Mouse (Mus musculus): ENCODE measurements at regions not wholly inside any gene's neighbourhood (a gene's known extent, or its start where the extent isn't known, plus 50 kb on each side); places are given as distances from the start of the nearest gene placed in this dataset.

DNA sequence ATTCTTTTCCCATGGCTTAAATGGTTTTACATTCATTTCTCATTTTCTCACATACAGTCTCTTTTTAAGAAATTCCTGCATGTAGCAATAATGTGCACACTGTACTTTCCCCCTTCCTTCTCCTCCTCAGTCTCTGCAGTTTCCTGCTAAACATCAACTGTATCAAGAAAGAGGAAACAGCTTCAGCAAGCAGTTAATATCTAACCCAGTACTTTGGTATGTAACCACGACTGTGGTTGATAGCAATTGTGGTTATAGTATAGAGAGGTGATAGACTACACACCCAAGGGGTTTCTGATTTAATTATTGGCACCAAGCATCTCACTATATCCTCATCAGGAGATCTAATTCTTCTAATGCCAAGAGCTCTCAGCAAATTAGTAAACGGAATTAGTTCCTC is 52.8 kb upstream of the Eci2 start:
- Histone ChIP-seq H3K27ac (no peak overlapping the region), H3K36me3 (no peaks in the 10 kb centered on the region), H3K27me3 (no peaks in the 10 kb centered on the region), H3K9ac (no peak overlapping the region), H3K4me2 (no peak overlapping the region), H3K9me3 (no peaks in the 10 kb centered on the region), H3K4me1 (no peaks in the 10 kb centered on the region), H3K4me3 (no peak overlapping the region)
- no peak for ATAC-seq (ENCODE audit: insufficient number of reproducible peaks, low FRiP score, low TSS enrichment, low read depth)
- 64% methylated on average over 2 of the region's 2 CpGs for WGBS

DNA sequence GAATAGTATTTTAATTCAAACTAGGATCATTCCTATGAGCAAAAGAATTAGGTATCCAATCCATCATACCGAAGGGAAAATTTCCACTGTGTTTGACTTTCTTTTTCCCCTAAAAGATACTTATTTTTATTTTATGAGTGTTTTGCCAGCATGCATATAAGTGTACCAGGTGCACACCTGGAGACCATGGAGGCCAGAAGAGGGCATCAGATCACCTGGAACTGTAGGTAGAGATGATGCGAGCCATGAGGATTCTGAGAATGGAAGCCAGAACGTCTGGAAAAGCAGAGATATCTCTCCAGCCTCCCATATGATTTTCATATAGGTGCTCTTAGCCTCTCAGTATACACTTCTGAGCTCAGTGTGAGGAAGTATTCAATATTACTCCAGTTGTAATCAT is 58.5 kb upstream of the Eci2 start:
- Histone ChIP-seq H3K4me1 (no peaks in the 10 kb centered on the region), H3K4me3 (no peak overlapping the region), H3K36me3 (no peaks in the 10 kb centered on the region), H3K27ac (no peak overlapping the region), H3K9me3 (no peaks in the 10 kb centered on the region), H3K4me2 (no peak overlapping the region), H3K9ac (no peak overlapping the region), H3K27me3 (no peaks in the 10 kb centered on the region)
- ATAC-seq (ENCODE audit: insufficient number of reproducible peaks, low FRiP score, low TSS enrichment, low read depth): no peak
- 65% methylated on average over 3 of the region's 3 CpGs for WGBS

- Histone ChIP-seq H3K36me3 (no peaks in the 10 kb centered on the region), H3K9me3 (no peaks in the 10 kb centered on the region), H3K9ac (no peak overlapping the region), H3K27ac (no peak overlapping the region), H3K4me1 (no peaks in the 10 kb centered on the region), H3K4me3 (no peak overlapping the region), H3K27me3 (no peaks in the 10 kb centered on the region), H3K4me2 (no peak overlapping the region)
- 61% methylated on average over 6 of the region's 6 CpGs for WGBS
- peak; percentile 75; the same call in 1 of the 2 replicates for ATAC-seq (ENCODE audit: insufficient number of reproducible peaks, low FRiP score, low TSS enrichment, low read depth)
Observed at GRCm38 (mm10) chr13:35087246-35088040, 60.5 kb upstream of the Eci2 start.

DNA sequence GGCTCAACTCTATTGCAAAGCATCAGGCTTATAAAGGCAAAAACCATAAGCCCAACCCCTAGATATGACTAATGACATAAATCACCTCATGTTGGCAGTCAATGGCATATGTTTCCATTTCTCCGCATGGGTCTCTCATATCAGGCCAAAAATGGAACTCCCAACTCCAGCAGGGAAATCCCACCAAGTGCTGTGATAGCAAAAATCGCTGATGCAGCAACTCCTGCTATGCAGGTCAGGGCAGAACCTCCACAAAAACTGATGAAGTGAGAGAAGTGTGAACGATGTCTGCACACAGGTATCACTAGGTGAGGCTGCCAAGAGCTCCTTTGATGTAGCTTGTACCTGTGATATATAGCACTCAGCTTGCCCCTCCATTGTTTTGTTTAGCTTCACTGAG is 64.3 kb upstream of the Eci2 start:
- H3K4me1 ChIP-seq: no peaks in the 10 kb centered on the region
- no peak overlapping the region for H3K9ac ChIP-seq
- no peaks in the 10 kb centered on the region for H3K27me3 ChIP-seq
- no peak overlapping the region for H3K4me2 ChIP-seq
- WGBS: 80% methylated on average over 3 of the region's 3 CpGs
- no peaks in the 10 kb centered on the region for H3K9me3 ChIP-seq
- no peaks in the 10 kb centered on the region for H3K36me3 ChIP-seq
- ATAC-seq (ENCODE audit: insufficient number of reproducible peaks, low FRiP score, low TSS enrichment, low read depth): no peak
- H3K4me3 ChIP-seq: no peak overlapping the region
- H3K27ac ChIP-seq: no peak overlapping the region

DNA sequence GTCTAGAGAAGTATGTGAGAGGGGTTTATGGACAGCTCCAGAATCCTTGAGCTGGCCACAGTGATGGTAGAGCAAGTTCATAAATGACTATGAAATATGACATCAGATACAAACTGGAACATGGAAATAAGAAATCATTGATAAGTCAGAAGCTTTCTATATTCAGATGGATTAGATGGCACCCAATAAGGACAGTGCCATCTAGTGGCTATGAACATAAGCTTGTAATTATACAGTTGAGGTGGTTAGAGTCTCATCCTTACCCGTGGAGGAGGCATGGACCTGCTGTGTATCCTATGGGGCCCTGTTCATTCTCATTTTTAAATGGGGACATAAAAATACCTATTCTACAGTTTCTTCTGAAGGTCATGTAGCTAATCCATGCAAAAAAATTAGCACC is 92.9 kb upstream of the Eci2 start:
- H3K9ac ChIP-seq: no peak overlapping the region
- no peaks in the 10 kb centered on the region for H3K36me3 ChIP-seq
- H3K27me3 ChIP-seq: no peaks in the 10 kb centered on the region
- no peak overlapping the region for H3K27ac ChIP-seq
- 34% methylated on average over 1 of the region's 1 CpGs for WGBS
- no peaks in the 10 kb centered on the region for H3K9me3 ChIP-seq
- no peak overlapping the region for H3K4me2 ChIP-seq
- ATAC-seq (ENCODE audit: insufficient number of reproducible peaks, low FRiP score, low TSS enrichment, low read depth): no peak
- no peaks in the 10 kb centered on the region for H3K4me1 ChIP-seq
- H3K4me3 ChIP-seq: no peak overlapping the region

- Histone ChIP-seq H3K9me3 (no peaks in the 10 kb centered on the region), H3K36me3 (no peaks in the 10 kb centered on the region), H3K27ac (no peak overlapping the region), H3K4me2 (no peak overlapping the region), H3K9ac (no peak overlapping the region), H3K4me3 (no peak overlapping the region), H3K27me3 (no peaks in the 10 kb centered on the region), H3K4me1 (no peaks in the 10 kb centered on the region)
- no peak for ATAC-seq (ENCODE audit: insufficient number of reproducible peaks, low FRiP score, low TSS enrichment, low read depth)
- WGBS: 46% methylated on average over 2 of the region's 2 CpGs
Observed at GRCm38 (mm10) chr13:35129475-35129874, 102.6 kb upstream of the Eci2 start.

DNA sequence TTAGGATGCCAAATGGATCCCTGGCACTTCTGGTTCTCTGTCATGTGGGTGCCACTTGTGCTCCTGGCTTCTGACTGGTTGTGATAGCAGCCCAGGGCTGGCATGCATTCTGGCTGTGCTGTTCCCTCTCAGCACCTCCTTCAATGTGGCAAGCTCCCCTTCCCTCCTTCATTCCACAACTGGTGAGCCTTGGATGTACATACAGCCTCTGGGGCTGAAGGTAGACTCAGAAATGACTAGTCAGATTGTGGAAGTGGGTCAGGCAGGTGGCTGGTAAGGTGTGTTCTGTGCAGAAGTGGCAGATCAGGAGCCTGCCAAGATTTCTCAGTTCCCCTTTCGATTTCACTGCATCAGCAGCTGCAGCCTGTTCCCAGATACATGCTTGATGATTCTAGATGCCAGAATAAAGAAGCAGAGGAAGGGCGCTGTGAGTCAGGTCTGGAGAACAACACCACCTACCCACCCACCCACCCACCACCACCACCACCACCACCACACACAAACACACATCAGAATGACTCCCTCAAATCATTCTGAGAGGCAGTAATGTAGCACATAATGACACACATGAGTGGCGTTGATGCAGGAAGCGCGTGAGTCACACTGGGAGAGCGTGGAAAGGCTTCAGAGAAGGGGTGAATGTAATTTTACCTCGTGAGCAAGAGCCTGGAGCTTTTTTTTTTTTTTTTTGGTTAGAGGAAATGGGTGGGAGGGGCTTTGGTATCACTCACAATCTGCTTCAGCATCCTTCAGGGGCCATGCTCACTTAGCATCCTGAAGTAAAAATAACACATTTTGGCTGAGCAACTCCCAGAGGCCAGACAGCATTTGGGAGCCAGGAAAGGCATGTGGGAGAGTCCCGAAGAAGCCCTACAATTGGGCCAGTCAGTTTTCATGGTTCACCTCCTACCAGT is 104.6 kb upstream of the Eci2 start:
- WGBS: 65% methylated on average over 8 of the region's 8 CpGs
- H3K4me1 ChIP-seq: no peaks in the 10 kb centered on the region
- H3K4me2 ChIP-seq: no peak overlapping the region
- no peak overlapping the region for H3K4me3 ChIP-seq
- no peaks in the 10 kb centered on the region for H3K9me3 ChIP-seq
- no peak overlapping the region for H3K9ac ChIP-seq
- no peaks in the 10 kb centered on the region for H3K27me3 ChIP-seq
- no peak overlapping the region for H3K27ac ChIP-seq
- ATAC-seq (ENCODE audit: insufficient number of reproducible peaks, low FRiP score, low TSS enrichment, low read depth): no peak
- H3K36me3 ChIP-seq: no peaks in the 10 kb centered on the region

GRCm38 (mm10) chr13:35151629-35152028 is 124.7 kb upstream of the Eci2 start:
- Histone ChIP-seq H3K9ac (no peak overlapping the region), H3K4me3 (no peak overlapping the region), H3K4me2 (no peak overlapping the region), H3K36me3 (no peaks in the 10 kb centered on the region), H3K27me3 (no peaks in the 10 kb centered on the region), H3K27ac (no peak overlapping the region), H3K9me3 (no peaks in the 10 kb centered on the region), H3K4me1 (no peaks in the 10 kb centered on the region)
- 86% methylated on average over 1 of the region's 1 CpGs for WGBS
- no peak for ATAC-seq (ENCODE audit: insufficient number of reproducible peaks, low FRiP score, low TSS enrichment, low read depth)

GRCm38 (mm10) chr13:35159456-35159855 is 132.6 kb upstream of the Eci2 start:
- Histone ChIP-seq H3K9me3 (no peaks in the 10 kb centered on the region), H3K36me3 (no peaks in the 10 kb centered on the region), H3K4me3 (no peak overlapping the region), H3K27ac (no peak overlapping the region), H3K9ac (no peak overlapping the region), H3K4me1 (no peaks in the 10 kb centered on the region), H3K4me2 (no peak overlapping the region), H3K27me3 (no peaks in the 10 kb centered on the region)
- no peak for ATAC-seq (ENCODE audit: insufficient number of reproducible peaks, low FRiP score, low TSS enrichment, low read depth)
- WGBS: 53% methylated on average over 3 of the region's 3 CpGs

- 22% methylated on average over 2 of the region's 2 CpGs for WGBS
- Histone ChIP-seq H3K36me3 (no peaks in the 10 kb centered on the region), H3K27ac (no peak overlapping the region), H3K9me3 (no peaks in the 10 kb centered on the region), H3K4me1 (peaks cover 3% of the 10 kb centered on the region; the same call in 1 of the 2 replicates), H3K27me3 (no peaks in the 10 kb centered on the region), H3K4me2 (no peak overlapping the region), H3K9ac (no peak overlapping the region), H3K4me3 (no peak overlapping the region)
- ATAC-seq (ENCODE audit: insufficient number of reproducible peaks, low FRiP score, low TSS enrichment, low read depth): no peak
Observed at GRCm38 (mm10) chr13:35160767-35161166, 133.9 kb upstream of the Eci2 start.

DNA sequence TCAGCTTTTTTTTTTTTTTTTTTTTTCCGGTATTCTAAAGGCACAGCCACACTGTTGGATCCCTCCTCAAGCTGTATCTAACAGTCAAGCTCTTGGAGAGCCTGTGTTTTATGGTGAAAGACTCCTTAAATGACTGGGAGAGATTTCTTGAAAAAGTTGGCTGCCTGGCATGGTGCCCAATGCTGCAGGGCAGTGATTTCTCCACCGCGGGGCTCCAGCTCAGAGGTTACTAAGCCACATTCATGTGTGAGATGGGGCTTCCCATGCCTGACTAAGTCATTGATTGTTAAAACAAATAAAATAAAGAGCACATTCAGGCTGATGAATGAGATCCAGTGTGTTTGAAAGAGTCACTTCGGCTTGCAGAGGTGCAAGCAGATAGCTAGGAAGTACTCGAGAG is 139.2 kb upstream of the Eci2 start:
- ATAC-seq (ENCODE audit: insufficient number of reproducible peaks, low FRiP score, low TSS enrichment, low read depth): no peak
- H3K36me3 ChIP-seq: no peaks in the 10 kb centered on the region

GRCm38 (mm10) chr13:35166831-35167541 is 140.1 kb upstream of the Eci2 start:
- no peak overlapping the region for H3K4me2 ChIP-seq
- H3K4me3 ChIP-seq: no peak overlapping the region
- 73% methylated on average over 8 of the region's 8 CpGs for WGBS
- H3K9me3 ChIP-seq: no peaks in the 10 kb centered on the region
- no peak overlapping the region for H3K9ac ChIP-seq
- H3K4me1 ChIP-seq: peaks cover 9% of the 10 kb centered on the region; the same call in 1 of the 2 replicates
- ATAC-seq (ENCODE audit: insufficient number of reproducible peaks, low FRiP score, low TSS enrichment, low read depth): no peak
- H3K27ac ChIP-seq: no peak overlapping the region
- no peaks in the 10 kb centered on the region for H3K36me3 ChIP-seq
- H3K27me3 ChIP-seq: no peaks in the 10 kb centered on the region

More for the DNA sequence above, 139.2 kb upstream of the Eci2 start:
- no peak overlapping the region for H3K27ac ChIP-seq
- no peaks in the 10 kb centered on the region for H3K9me3 ChIP-seq
- no peak overlapping the region for H3K9ac ChIP-seq
- no peak overlapping the region for H3K4me2 ChIP-seq
- H3K4me3 ChIP-seq: no peak overlapping the region
- no peaks in the 10 kb centered on the region for H3K27me3 ChIP-seq
- H3K4me1 ChIP-seq: peaks cover 7% of the 10 kb centered on the region; the same call in 1 of the 2 replicates
- WGBS: 43% methylated on average over 5 of the region's 5 CpGs

Data from limb, embryonic 15.5 days (tissue).